In genomic region chr5:110610484-110610883, GRCm38 (mm10) we compare ENCODE assay signal across 33 mouse cellular contexts.
"Had no signal": no experiment of that assay in that cellular context is flagged by ENCODE, and none has a peak within 500 bp of the region (broad histone marks: within the 10 kb centered on the region; RNA-seq: fewer than 3 reads in every experiment).

No protein-coding gene starts in this region.

- H3K36me3 ChIP-seq: heart, embryonic 10.5 days; heart, embryonic 12.5 days; heart, embryonic 13.5 days; heart, embryonic 15.5 days; hindbrain, embryonic 10.5 days; hindbrain, embryonic 12.5 days; intestine, embryonic 15.5 days had no signal

- H3K9me3 ChIP-seq: heart, embryonic 10.5 days; heart, embryonic 12.5 days; heart, embryonic 13.5 days; heart, embryonic 15.5 days; hindbrain, embryonic 10.5 days; hindbrain, embryonic 12.5 days; hindbrain, embryonic 13.5 days; hindbrain, embryonic 15.5 days; intestine, embryonic 15.5 days had no signal

- H3K4me3 ChIP-seq: heart, adult 2 months; heart, embryonic 10.5 days; heart, embryonic 12.5 days; heart, embryonic 13.5 days; heart, embryonic 15.5 days; hindbrain, embryonic 10.5 days; hindbrain, embryonic 12.5 days; hindbrain, embryonic 13.5 days; hindbrain, embryonic 15.5 days; intestine, embryonic 15.5 days had no signal

- H3K4me2 ChIP-seq: heart, embryonic 11.5 days; heart, embryonic 12.5 days; heart, embryonic 13.5 days; heart, embryonic 15.5 days; hindbrain, embryonic 12.5 days; hindbrain, embryonic 13.5 days; hindbrain, embryonic 14.5 days; hindbrain, embryonic 15.5 days; intestine, embryonic 15.5 days had no signal

- DNase-seq: heart, adult 2 months; heart, postnatal 10 days; heart, postnatal 14 days; heart, postnatal 36 days; heart, postnatal 4 days; kidney, adult 11 months; kidney, adult 18-20 months; kidney, adult 2 months; kidney, adult 8-10 months; kidney, adult 9 months; kidney, postnatal 10 days; kidney, postnatal 14 days; kidney, postnatal 25 days; kidney, postnatal 36 days; kidney, postnatal 4 days; layer of hippocampus, adult 9-11 months; layer of hippocampus, postnatal 36 days had no signal

- H3K27ac ChIP-seq: heart, adult 2 months; heart, embryonic 10.5 days; heart, embryonic 13.5 days; heart, embryonic 15.5 days; hindbrain, embryonic 10.5 days; hindbrain, embryonic 12.5 days; hindbrain, embryonic 14.5 days; hindbrain, postnatal 0 days; intestine, embryonic 15.5 days; kidney, postnatal 0 days had no signal

- H3K27me3 ChIP-seq: heart, embryonic 15.5 days; hindbrain, embryonic 12.5 days; hindbrain, embryonic 15.5 days; intestine, embryonic 15.5 days had no signal

- ATAC-seq: hindbrain, postnatal 0 days; inflammation-experienced regulatory T-cells, adult 6 months; intestine, embryonic 15.5 days; intestine, embryonic 16.5 days; intestine, postnatal 0 days had no signal

- H3K9ac ChIP-seq: heart, embryonic 12.5 days; heart, embryonic 13.5 days; heart, embryonic 15.5 days; hindbrain, embryonic 12.5 days; hindbrain, embryonic 13.5 days; hindbrain, embryonic 14.5 days; hindbrain, embryonic 15.5 days; intestine, embryonic 15.5 days had no signal

- H3K4me1 ChIP-seq: heart, embryonic 12.5 days; heart, embryonic 13.5 days; heart, embryonic 15.5 days; hindbrain, embryonic 12.5 days; hindbrain, embryonic 13.5 days; hindbrain, embryonic 15.5 days; intestine, embryonic 15.5 days had no signal
